Mouse (Mus musculus) megakaryocyte progenitor cell, adult 5-6 weeks (primary cell): ENCODE results near the gene Plg. TPM values are rescaled to one million over a fixed set of nuclear protein-coding genes. Genes with fewer than 3 reads are reported as not detected.
A peak's percentile ranks its signal among the peaks of the same experiment; 100 is the strongest.

Source experiments
- ATAC-seq: replicated peaks from 2 replicates; pipeline ENCODE4 v1.8.0; 2016; ENCODE audit warnings: mild to moderate bottlenecking, moderate TSS enrichment, inconsistent platforms; ENCODE audit not compliant: poor library complexity
- total RNA-seq, 2 experiments: library from RNA; stranded (forward) in 1 of 2; stranded (reverse) in 1 of 2; fragments of 157-497, 149-512 nt in 1 of 2; fragments of 200-1000 nt in 1 of 2; gene quantifications; 2 replicates each; pipeline versions ENCODE4 v1.2.3 to v1.2.4; 2015 to 2017

Plg gene
- total RNA-seq, 2 experiments from 2014 or later: not detected

GRCm38 (mm10) chr17:12385049-12385794 lies 6.8 kb downstream of the Plg start:
- ATAC-seq: peak; percentile 57; the same call in 1 of the 2 replicates

DNA sequence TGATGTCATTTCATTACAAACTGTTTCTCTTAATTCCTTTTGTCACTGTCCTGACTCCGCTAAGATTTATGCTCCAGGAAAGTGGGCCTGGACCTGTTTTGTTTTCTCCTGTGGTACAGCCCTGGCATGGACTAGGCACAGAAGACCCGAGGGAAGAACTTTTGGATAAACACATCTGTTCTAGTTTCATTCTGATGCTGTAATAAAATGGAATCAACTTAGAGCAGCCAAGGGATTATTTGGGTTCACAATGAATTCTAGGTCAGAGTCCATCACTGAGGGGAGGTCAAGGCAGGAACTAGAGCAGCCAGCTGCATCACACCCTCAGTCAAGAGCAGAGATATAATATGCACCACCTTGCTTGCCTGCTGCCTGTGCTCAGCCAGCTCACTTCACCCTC lies 9.4 kb downstream of the Plg start:
- ATAC-seq: no peak

- no peak for ATAC-seq
Observed at GRCm38 (mm10) chr17:12388239-12388638, 9.8 kb downstream of the Plg start.

DNA sequence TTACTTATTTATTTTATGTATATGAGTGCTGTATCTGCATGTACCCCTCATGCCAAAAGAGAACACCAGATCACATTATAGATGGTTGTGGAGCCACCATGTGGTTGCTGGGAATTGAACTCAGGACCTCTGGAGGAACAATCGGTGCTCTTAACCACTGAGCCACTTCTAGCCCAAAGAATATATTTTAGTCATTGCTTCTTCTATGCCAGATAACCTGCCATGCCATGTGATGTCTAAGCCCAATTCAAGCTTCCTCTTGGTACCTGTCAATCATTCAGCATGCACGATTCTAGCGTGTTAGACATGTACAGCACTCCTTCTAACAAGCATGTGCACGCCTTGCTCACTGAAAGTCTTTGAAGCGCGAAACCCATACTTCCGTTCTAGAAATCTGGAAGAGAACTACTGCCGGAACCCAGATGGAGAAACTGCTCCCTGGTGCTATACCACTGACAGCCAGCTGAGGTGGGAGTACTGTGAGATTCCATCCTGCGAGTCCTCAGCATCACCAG lies 17.8 kb downstream of the Plg start:
- ATAC-seq: no peak

DNA sequence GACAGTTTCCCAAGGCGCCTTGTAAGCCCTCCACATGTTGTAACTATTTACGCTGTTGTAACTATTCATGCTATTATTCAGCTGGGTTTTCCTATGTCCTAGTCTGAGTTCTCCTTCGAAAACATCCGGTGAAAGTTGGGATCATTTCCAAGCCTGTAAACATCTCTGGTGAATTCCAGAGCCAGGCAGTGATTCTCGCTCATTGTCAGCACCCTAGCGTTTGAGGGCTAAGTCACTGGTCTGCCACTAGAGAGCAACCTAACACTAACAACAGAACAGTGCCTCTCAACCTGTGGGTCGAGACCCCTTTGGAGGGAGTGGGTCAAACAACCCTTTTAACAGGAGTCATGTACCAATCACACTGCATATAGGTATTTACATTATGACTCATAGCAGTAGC lies 25.0 kb downstream of the Plg start:
- ATAC-seq: no peak

DNA sequence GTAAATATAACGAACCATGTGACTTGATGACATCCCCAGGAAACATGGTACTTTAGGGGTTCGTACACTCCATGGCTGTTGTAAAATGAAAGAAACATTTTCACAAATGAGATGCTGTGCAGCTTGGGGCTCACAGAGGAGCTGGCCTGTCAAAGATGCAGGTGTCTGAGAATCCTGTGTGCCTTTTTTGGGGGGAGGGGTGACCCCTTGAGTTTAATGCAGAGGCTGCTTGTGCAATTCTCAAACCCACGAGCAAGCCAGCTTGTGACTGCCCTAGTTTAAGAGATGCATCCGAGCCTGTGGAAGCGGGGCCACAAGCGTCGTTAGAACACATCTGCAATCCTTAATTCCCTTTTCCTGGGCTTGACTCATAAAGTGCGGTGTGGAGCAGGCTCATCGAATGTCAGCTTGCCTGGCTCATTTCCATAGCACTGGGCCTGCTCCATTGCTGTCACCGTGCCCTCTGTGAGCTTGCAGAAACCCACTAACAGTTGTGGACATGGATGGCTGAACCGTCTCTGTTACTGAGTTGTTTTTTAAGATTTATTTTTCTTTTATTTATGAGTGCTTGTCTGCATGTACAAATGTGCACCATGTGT lies 31.0 kb downstream of the Plg start:
- ATAC-seq: no peak

DNA sequence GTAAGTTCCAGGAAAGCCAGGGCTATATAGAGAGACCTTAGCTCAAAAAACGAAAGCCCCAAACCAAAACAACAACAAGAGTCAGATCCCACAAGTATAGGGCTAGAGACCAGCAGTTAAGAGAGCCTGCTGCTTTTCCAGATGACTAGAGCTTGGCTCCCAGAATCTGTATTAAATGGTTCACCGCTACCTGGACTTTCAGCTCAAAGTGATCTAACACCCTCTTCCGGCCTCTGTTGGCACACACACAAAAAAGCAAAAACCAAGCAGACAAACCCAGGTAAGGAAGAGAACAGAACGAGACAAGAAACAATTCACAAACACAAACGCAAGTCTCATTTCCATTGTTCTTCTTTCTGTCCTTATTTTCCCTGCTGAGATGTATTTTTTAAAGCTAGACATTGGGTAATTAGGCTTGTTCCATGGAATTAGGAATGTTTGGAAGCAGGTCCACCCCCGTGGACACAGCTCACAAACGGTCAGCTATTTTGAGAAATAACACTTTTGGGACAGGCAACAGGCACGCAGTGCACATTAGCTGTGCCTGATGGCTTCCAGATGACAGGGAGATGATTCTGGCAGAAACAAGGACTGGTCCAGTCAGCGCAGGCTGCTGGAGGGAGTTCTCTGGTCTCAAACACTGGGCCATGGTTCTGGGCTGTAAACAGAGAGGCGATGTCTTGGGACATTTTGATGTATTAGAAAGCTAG lies 33.9 kb downstream of the Plg start:
- ATAC-seq: no peak

- no peak for ATAC-seq
Observed at GRCm38 (mm10) chr17:12412891-12413237, 34.5 kb downstream of the Plg start.

GRCm38 (mm10) chr17:12415031-12415735 lies 36.8 kb downstream of the Plg start:
- no peak for ATAC-seq

- ATAC-seq: no peak
Observed at GRCm38 (mm10) chr17:12415741-12416140, 37.3 kb downstream of the Plg start.

GRCm38 (mm10) chr17:12416250-12416895 lies 38.0 kb downstream of the Plg start:
- ATAC-seq: peak; percentile 90

- ATAC-seq: no peak
Observed at GRCm38 (mm10) chr17:12419491-12420079, 41.2 kb downstream of the Plg start.

- ATAC-seq: peak; percentile 64
Observed at GRCm38 (mm10) chr17:12420886-12421574, 42.6 kb downstream of the Plg start.

- ATAC-seq: no peak
Observed at GRCm38 (mm10) chr17:12422143-12422542, 43.7 kb downstream of the Plg start.

DNA sequence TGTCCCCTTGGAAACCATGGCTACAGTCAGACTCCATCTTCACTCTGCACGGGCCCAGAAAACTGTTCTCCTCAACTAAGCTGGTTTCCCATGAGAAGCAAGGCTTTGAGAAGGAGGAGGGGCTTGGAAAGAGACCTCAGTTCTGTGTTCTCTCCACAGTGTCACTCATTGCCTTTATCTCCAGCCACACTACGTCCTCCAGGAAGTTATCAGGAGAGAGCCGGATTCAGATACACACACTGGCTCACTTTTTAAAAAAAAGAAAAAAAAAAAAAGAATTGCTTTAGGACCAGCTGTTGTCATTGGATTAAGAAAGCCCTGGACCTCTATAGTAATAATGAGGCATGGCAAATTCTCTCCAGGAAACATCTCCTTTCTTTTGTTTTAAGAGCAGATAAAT lies 48.7 kb downstream of the Plg start:
- peak; percentile 97 for ATAC-seq

- ATAC-seq: no peak
Observed at GRCm38 (mm10) chr17:12428369-12428768, 50.0 kb downstream of the Plg start.

DNA sequence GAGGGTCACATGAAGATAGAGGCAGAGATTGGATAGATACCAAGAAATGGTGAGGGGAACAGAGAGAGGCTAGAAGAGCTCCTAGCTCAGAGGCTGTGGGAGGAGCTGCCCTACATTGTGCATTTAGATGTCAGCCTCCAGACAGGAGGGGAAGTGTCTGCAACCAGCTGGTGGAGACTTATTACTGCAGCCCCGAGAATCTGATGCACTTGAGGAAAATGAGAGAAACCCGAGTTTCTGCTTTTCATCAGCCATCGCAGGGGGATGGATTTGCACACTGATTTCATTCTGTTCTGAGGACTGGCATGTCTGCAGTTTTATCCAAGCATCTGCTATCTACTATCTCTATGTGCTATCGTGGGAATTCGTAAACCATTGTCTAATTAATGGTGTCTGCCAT lies 53.3 kb downstream of the Plg start:
- ATAC-seq: peak; percentile 23; the same call in 1 of the 2 replicates

DNA sequence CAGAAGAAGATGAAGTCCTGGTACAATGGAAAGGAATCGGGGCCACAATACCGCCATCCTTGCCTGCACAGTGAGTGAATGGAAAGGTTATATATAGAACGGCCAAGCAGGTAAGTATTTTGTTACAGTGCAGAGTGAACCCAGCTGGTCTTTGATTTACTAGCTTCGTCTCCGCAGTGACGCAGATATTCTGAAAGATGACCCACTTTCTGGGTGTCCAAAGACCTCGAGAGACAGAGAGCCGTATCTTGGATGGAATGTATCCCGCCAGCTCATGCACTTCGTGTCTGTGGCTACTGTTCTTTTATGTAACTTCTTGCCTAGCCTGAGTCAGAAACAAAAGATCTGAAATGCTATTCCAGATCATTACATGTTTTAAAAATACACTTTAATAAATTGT lies 59.4 kb downstream of the Plg start:
- no peak for ATAC-seq

DNA sequence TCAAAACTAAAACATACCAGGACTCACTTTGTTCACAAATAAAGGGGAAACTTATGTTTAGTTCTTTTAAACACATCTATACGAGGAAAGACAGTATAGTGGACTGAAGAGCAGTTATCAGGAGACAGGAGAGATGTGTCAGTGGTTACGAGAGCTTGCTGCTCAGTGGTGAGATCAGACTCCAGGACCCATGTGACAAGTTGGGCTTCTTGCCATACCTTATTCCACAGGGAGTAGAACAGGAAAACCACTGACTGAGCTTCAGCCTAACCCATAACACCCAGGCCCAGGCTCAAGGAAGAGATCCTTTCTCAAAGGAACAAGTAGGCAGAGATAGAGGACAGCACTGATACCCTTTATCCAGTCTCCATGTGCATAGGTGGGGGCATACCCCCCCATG lies 66.2 kb downstream of the Plg start:
- ATAC-seq: no peak

DNA sequence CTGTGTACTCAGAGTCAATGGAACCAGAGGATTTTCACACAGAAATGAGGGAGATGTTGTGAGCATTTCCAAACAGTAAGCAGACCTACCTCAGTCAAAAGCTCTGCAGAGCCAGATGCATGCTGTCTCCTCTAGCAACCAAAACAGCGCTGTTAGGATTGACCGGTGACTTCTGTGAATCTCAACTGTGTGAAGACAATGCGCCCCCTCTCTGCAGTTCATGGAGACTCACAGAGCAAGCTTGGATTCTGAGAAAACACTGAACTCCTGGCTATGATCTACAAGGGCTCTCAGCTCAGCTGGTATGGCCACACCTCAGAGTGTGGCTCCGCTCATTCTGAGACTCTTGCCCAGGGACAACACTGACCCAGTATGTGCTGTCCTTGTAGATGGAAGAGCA lies 72.8 kb downstream of the Plg start:
- no peak for ATAC-seq
